ENCODE assay signal across 8 mouse cellular contexts in genomic region chr10:7681343-7682025, GRCm38 (mm10). TPM values are rescaled to one million over a fixed set of nuclear protein-coding genes. Genes with fewer than 3 reads are reported as not detected.
DNase-seq lines count a peak whose midpoint lies in the region; ATAC-seq and TF ChIP-seq lines count a peak whose summit lies in the region.

No protein-coding gene starts in this region.

- TF ChIP-seq POLR2A in heart, adult 2 months (IDR thresholded peaks at IDR 0.05; ENCODE audit: insufficient read depth, low read depth, low read length), result no peak; the same call in 1 of the 2 replicates
- no peak for TF ChIP-seq POLR2A in kidney, adult 2 months (IDR thresholded peaks at IDR 0.05; ENCODE audit: low read depth, low read length)
- TF ChIP-seq POLR2A in limb, embryonic 14.5 days (IDR thresholded peaks at IDR 0.05; ENCODE audit: borderline replicate concordance, extremely low read depth, insufficient read depth, insufficient read length), result no peak
- no peak for TF ChIP-seq POLR2A in spleen, adult 2 months (IDR thresholded peaks at IDR 0.05; ENCODE audit: low read depth, low read length)

- peaks cover 32% of the 10 kb centered on the region for H3K4me1 ChIP-seq in embryonic facial prominence, embryonic 13.5 days
- H3K4me1 ChIP-seq in heart, adult 2 months (ENCODE audit: control insufficient read depth, insufficient read depth, low read length), result peaks cover 14% of the 10 kb centered on the region
- peaks cover 20% of the 10 kb centered on the region for H3K4me1 ChIP-seq in kidney, adult 2 months (ENCODE audit: control insufficient read depth, insufficient read depth, low read length)
- peaks cover 21% of the 10 kb centered on the region for H3K4me1 ChIP-seq in limb, embryonic 14.5 days (ENCODE audit: control insufficient read depth, insufficient read depth, low read length)
- peaks cover 52% of the 10 kb centered on the region for H3K4me1 ChIP-seq in midbrain, embryonic 15.5 days
- peaks cover 14% of the 10 kb centered on the region for H3K4me1 ChIP-seq in spleen, adult 2 months (ENCODE audit: control insufficient read depth, insufficient read depth, insufficient read length)

- peaks cover 9% of the 10 kb centered on the region for H3K79me2 ChIP-seq in heart, adult 2 months (replicated peaks; ENCODE audit: control insufficient read depth, insufficient read depth, low read length)

- H3K27ac ChIP-seq in embryonic facial prominence, embryonic 13.5 days, result peak overlapping the region; percentile 96
- peak overlapping the region; percentile 97 for H3K27ac ChIP-seq in heart, adult 2 months
- H3K27ac ChIP-seq in kidney, adult 2 months (ENCODE audit: insufficient read depth, low read depth, low read length), result peak overlapping the region; percentile 92
- peak overlapping the region; percentile 98 for H3K27ac ChIP-seq in limb, embryonic 14.5 days (replicated peaks; ENCODE audit: low read depth, low read length)
- peak overlapping the region; percentile 97 for H3K27ac ChIP-seq in midbrain, embryonic 15.5 days
- peak overlapping the region; percentile 98 for H3K27ac ChIP-seq in spleen, adult 2 months (ENCODE audit: insufficient read depth, low read length)

- TF ChIP-seq EP300 in heart, adult 2 months (IDR thresholded peaks at IDR 0.05; ENCODE audit: insufficient read depth, low read depth, low read length), result no peak

- under 1% methylated on average over 49 of the region's 64 CpGs for WGBS in embryonic facial prominence, embryonic 13.5 days
- WGBS in heart, adult 2 months, result under 1% methylated on average over 64 of the region's 64 CpGs
- WGBS in kidney, adult 2 months, result under 1% methylated on average over 64 of the region's 64 CpGs
- under 1% methylated on average over 39 of the region's 64 CpGs for WGBS in limb, embryonic 14.5 days
- WGBS in midbrain, embryonic 15.5 days, result 0% methylated on average over 51 of the region's 64 CpGs
- under 1% methylated on average over 64 of the region's 64 CpGs for WGBS in spleen, adult 2 months

- peaks cover 29% of the 10 kb centered on the region for H3K36me3 ChIP-seq in embryonic facial prominence, embryonic 13.5 days
- H3K36me3 ChIP-seq in heart, adult 2 months (ENCODE audit: control insufficient read depth, insufficient read depth, low read length), result peaks cover 29% of the 10 kb centered on the region
- H3K36me3 ChIP-seq in kidney, adult 2 months (ENCODE audit: control insufficient read depth, insufficient read depth, low read length), result no peaks in the 10 kb centered on the region; the same call in 1 of the 2 replicates
- peaks cover 30% of the 10 kb centered on the region for H3K36me3 ChIP-seq in limb, embryonic 14.5 days (ENCODE audit: control insufficient read depth, insufficient read depth, low read length)
- peaks cover 12% of the 10 kb centered on the region for H3K36me3 ChIP-seq in midbrain, embryonic 15.5 days (replicated peaks)
- peaks cover 3% of the 10 kb centered on the region for H3K36me3 ChIP-seq in spleen, adult 2 months (ENCODE audit: control insufficient read depth, insufficient read depth, low read length)

- intact Hi-C loops in heart, adult 2 months (cut with DNase I), result loop anchor here (2.0 to 10.0 kb wide), 4 partner anchors 19 to 273 kb away; partner anchors contain the start of genes Ginm1, Katna1, Ppil4 and Tab2

- peak; percentile 55 for TF ChIP-seq CTCF in heart, adult 2 months (IDR thresholded peaks at IDR 0.05)
- TF ChIP-seq CTCF in kidney, adult 2 months (conservative IDR thresholded peaks at IDR 0.05; ENCODE audit: insufficient read depth, insufficient read length, low read depth, low read length), result 0 out of 2 replicates have a peak, but pooled peaks have one; percentile 28
- no peak for TF ChIP-seq CTCF in spleen, adult 2 months (IDR thresholded peaks at IDR 0.05; ENCODE audit: extremely low read depth, insufficient read depth, insufficient read length, insufficient replicate concordance)

- peak; percentile 82 for ATAC-seq in embryonic facial prominence, embryonic 13.5 days (ENCODE audit: insufficient number of reproducible peaks, insufficient read depth, low FRiP score, low TSS enrichment, low read depth)
- ATAC-seq in limb, embryonic 14.5 days (ENCODE audit: low FRiP score, low read depth), result peak; percentile 80
- ATAC-seq in midbrain, embryonic 15.5 days (replicated peaks), result peak; percentile 81

- no peaks in the 10 kb centered on the region for H3K27me3 ChIP-seq in embryonic facial prominence, embryonic 13.5 days
- no peaks in the 10 kb centered on the region for H3K27me3 ChIP-seq in heart, adult 2 months (ENCODE audit: control insufficient read depth, insufficient read depth, low read length)
- H3K27me3 ChIP-seq in kidney, adult 2 months (replicated peaks; ENCODE audit: control insufficient read depth, insufficient read depth, low read length), result no peaks in the 10 kb centered on the region
- H3K27me3 ChIP-seq in limb, embryonic 14.5 days (ENCODE audit: control insufficient read depth, insufficient read depth, low read length), result no peaks in the 10 kb centered on the region
- H3K27me3 ChIP-seq in midbrain, embryonic 15.5 days (replicated peaks), result no peaks in the 10 kb centered on the region
- H3K27me3 ChIP-seq in spleen, adult 2 months (ENCODE audit: control insufficient read depth, insufficient read depth, low read length), result no peaks in the 10 kb centered on the region

- H3K9ac ChIP-seq in embryonic facial prominence, embryonic 13.5 days, result peak overlapping the region; percentile 100
- peak overlapping the region; percentile 95 for H3K9ac ChIP-seq in heart, adult 2 months (ENCODE audit: low read depth, low read length)
- H3K9ac ChIP-seq in limb, embryonic 14.5 days (ENCODE audit: low read depth, low read length, severe bottlenecking), result peak overlapping the region; percentile 100
- H3K9ac ChIP-seq in midbrain, embryonic 15.5 days, result peak overlapping the region; percentile 96

- peak overlapping the region; percentile 99 for H3K4me3 ChIP-seq in embryonic facial prominence, embryonic 13.5 days
- H3K4me3 ChIP-seq in heart, adult 2 months, result peak overlapping the region; percentile 81
- H3K4me3 ChIP-seq in kidney, adult 2 months (ENCODE audit: insufficient read depth, low read depth, low read length), result peak overlapping the region; percentile 68
- H3K4me3 ChIP-seq in limb, embryonic 14.5 days (replicated peaks; ENCODE audit: low read length), result peak overlapping the region; percentile 97
- H3K4me3 ChIP-seq in midbrain, embryonic 15.5 days, result peak overlapping the region; percentile 94
- H3K4me3 ChIP-seq in spleen, adult 2 months (ENCODE audit: extremely low read depth, insufficient read depth, insufficient read length), result peak overlapping the region; percentile 98

- peak overlapping the region; percentile 68 for H3K4me2 ChIP-seq in embryonic facial prominence, embryonic 13.5 days
- H3K4me2 ChIP-seq in limb, embryonic 14.5 days (replicated peaks; ENCODE audit: low read depth, low read length, severe bottlenecking), result peak overlapping the region; percentile 65
- peak overlapping the region; percentile 74 for H3K4me2 ChIP-seq in midbrain, embryonic 15.5 days

- H3K9me3 ChIP-seq in embryonic facial prominence, embryonic 13.5 days, result no peaks in the 10 kb centered on the region
- no peaks in the 10 kb centered on the region for H3K9me3 ChIP-seq in limb, embryonic 14.5 days (ENCODE audit: control insufficient read depth, low read length)
- H3K9me3 ChIP-seq in midbrain, embryonic 15.5 days, result no peaks in the 10 kb centered on the region

- DNase-seq in 3T3-L1 (ENCODE audit: low read depth, low spot score), result peak; percentile 83
- peak; percentile 71 to 78 for DNase-seq in adrenal gland, postnatal 36 days
- peak; percentile 86 to 87 for DNase-seq in heart, adult 2 months
- DNase-seq in kidney, adult 2 months, result peak; percentile 81
- peak; percentile 77 for DNase-seq in limb, embryonic 14.5 days (ENCODE audit: low spot score)
- DNase-seq in spleen, adult 2 months (ENCODE audit: low read depth in 1 of 2, low spot score in 2 of 2), result peak in 1 of 2 experiments; percentile 29

RNA-seq across cellular contexts. Expression of gene Lats1, which starts 0.5 kb away (rescaled TPM):
- 10 to 100 TPM; 57.1 to 59.3 TPM for total RNA-seq in adrenal gland, postnatal 36 days (2021)
- polyA plus RNA-seq in embryonic facial prominence, embryonic 13.5 days (2015; fragmentation: Nextera tagmentation; extraction: Ambion mirVana), result 8.3 and 9.7 TPM in 2 replicates
- total RNA-seq in heart, adult 2 months (2021), result 10 to 100 TPM; 10.8 to 11.5 TPM
- polyA plus RNA-seq in heart, adult 2 months (2012; rRNA removed), result 5.5 and 9.9 TPM in 2 replicates
- 13.8 and 14.5 TPM in 2 replicates for polyA plus RNA-seq in kidney, adult 2 months (2012; rRNA removed)
- polyA plus RNA-seq in limb, embryonic 14.5 days (2012; rRNA removed), result 21.5 and 24.0 TPM in 2 replicates
- 12.0 and 14.0 TPM in 2 replicates for polyA plus RNA-seq in limb, embryonic 14.5 days (2014; fragmentation: Nextera tagmentation; extraction: Ambion mirVana)
- polyA plus RNA-seq in midbrain, embryonic 15.5 days (2015; fragmentation: Nextera tagmentation; extraction: Ambion mirVana), result 10.2 and 10.4 TPM in 2 replicates
- 6.7 and 6.9 TPM in 2 replicates for polyA plus RNA-seq in spleen, adult 2 months (2012; rRNA removed)

RNA-seq across cellular contexts. Expression of gene Pcmt1, which starts 0.5 kb away (rescaled TPM):
- 10 to 100 TPM; 71.4 to 78.4 TPM for total RNA-seq in adrenal gland, postnatal 36 days (2021)
- polyA plus RNA-seq in embryonic facial prominence, embryonic 13.5 days (2015; fragmentation: Nextera tagmentation; extraction: Ambion mirVana), result 126 and 135 TPM in 2 replicates
- 100 to 1,000 TPM in 1 of 2 experiments, 10 to 100 TPM in 1; 92.5 to 101 TPM for total RNA-seq in heart, adult 2 months (2021)
- polyA plus RNA-seq in heart, adult 2 months (2012; rRNA removed), result 35.3 and 61.6 TPM in 2 replicates
- 34.6 and 38.4 TPM in 2 replicates for polyA plus RNA-seq in kidney, adult 2 months (2012; rRNA removed)
- polyA plus RNA-seq in limb, embryonic 14.5 days (2012; rRNA removed), result 52.1 and 66.5 TPM in 2 replicates
- 115 and 125 TPM in 2 replicates for polyA plus RNA-seq in limb, embryonic 14.5 days (2014; fragmentation: Nextera tagmentation; extraction: Ambion mirVana)
- 155 and 156 TPM in 2 replicates for polyA plus RNA-seq in midbrain, embryonic 15.5 days (2015; fragmentation: Nextera tagmentation; extraction: Ambion mirVana)
- 11.1 and 16.5 TPM in 2 replicates for polyA plus RNA-seq in spleen, adult 2 months (2012; rRNA removed)

RNA-seq across cellular contexts. Expression of gene Nup43, which starts 14.2 kb away (rescaled TPM):
- total RNA-seq in adrenal gland, postnatal 36 days (2021), result 10 to 100 TPM; 10.1 to 11.2 TPM
- 60.8 and 67.2 TPM in 2 replicates for polyA plus RNA-seq in embryonic facial prominence, embryonic 13.5 days (2015; fragmentation: Nextera tagmentation; extraction: Ambion mirVana)
- 1 to 10 TPM; 4.6 to 6.3 TPM for total RNA-seq in heart, adult 2 months (2021)
- polyA plus RNA-seq in heart, adult 2 months (2012; rRNA removed), result 4.9 and 6.7 TPM in 2 replicates
- polyA plus RNA-seq in kidney, adult 2 months (2012; rRNA removed), result 7.1 and 7.6 TPM in 2 replicates
- polyA plus RNA-seq in limb, embryonic 14.5 days (2012; rRNA removed), result 34.7 and 36.8 TPM in 2 replicates
- 47.1 and 49.1 TPM in 2 replicates for polyA plus RNA-seq in limb, embryonic 14.5 days (2014; fragmentation: Nextera tagmentation; extraction: Ambion mirVana)
- 32.9 and 35.0 TPM in 2 replicates for polyA plus RNA-seq in midbrain, embryonic 15.5 days (2015; fragmentation: Nextera tagmentation; extraction: Ambion mirVana)
- polyA plus RNA-seq in spleen, adult 2 months (2012; rRNA removed), result 5.2 and 5.8 TPM in 2 replicates

RNA-seq across cellular contexts. Expression of gene Katna1, which starts 44.3 kb away (rescaled TPM):
- total RNA-seq in adrenal gland, postnatal 36 days (2021), result 10 to 100 TPM; 30.6 to 32.6 TPM
- polyA plus RNA-seq in embryonic facial prominence, embryonic 13.5 days (2015; fragmentation: Nextera tagmentation; extraction: Ambion mirVana), result 62.4 and 66.4 TPM in 2 replicates
- total RNA-seq in heart, adult 2 months (2021), result 10 to 100 TPM; 11.9 to 14.2 TPM
- polyA plus RNA-seq in heart, adult 2 months (2012; rRNA removed), result 3.7 and 4.4 TPM in 2 replicates
- polyA plus RNA-seq in kidney, adult 2 months (2012; rRNA removed), result 3.1 and 4.1 TPM in 2 replicates
- 16.6 and 22.7 TPM in 2 replicates for polyA plus RNA-seq in limb, embryonic 14.5 days (2012; rRNA removed)
- polyA plus RNA-seq in limb, embryonic 14.5 days (2014; fragmentation: Nextera tagmentation; extraction: Ambion mirVana), result 58.4 and 59.8 TPM in 2 replicates
- polyA plus RNA-seq in midbrain, embryonic 15.5 days (2015; fragmentation: Nextera tagmentation; extraction: Ambion mirVana), result 29.7 TPM in 2 replicates
- polyA plus RNA-seq in spleen, adult 2 months (2012; rRNA removed), result 2.4 and 2.8 TPM in 2 replicates
